Mouse (Mus musculus) liver, postnatal 0 days (tissue): ENCODE measurements at regions not wholly inside any gene's neighbourhood (a gene's known extent, or its start where the extent isn't known, plus 50 kb on each side); places are given as distances from the start of the nearest gene placed in this dataset.

Source experiments
- CTCF ChIP-seq: sonication (generic); IDR thresholded peaks from 2 replicates; pipeline ENCODE4 v1.5.1; 2016; ENCODE audit warnings: antibody characterized with exemption, low read depth
- EP300 ChIP-seq: IDR thresholded peaks from 2 replicates; pipeline ENCODE4 v1.6.1; 2016; ENCODE audit warnings: antibody characterized with exemption, low read depth, mild to moderate bottlenecking

- TF ChIP-seq CTCF (no peak), EP300 (no peak)
These were observed 452.0 kb upstream of the Adamts9 start for GRCm38 (mm10) chr6:93395296-93395695.
